Mouse (Mus musculus): ENCODE results near the gene Lipk.
A peak's percentile ranks its signal among the peaks of the same experiment; 100 is the strongest.

Gene Lipk

DNA sequence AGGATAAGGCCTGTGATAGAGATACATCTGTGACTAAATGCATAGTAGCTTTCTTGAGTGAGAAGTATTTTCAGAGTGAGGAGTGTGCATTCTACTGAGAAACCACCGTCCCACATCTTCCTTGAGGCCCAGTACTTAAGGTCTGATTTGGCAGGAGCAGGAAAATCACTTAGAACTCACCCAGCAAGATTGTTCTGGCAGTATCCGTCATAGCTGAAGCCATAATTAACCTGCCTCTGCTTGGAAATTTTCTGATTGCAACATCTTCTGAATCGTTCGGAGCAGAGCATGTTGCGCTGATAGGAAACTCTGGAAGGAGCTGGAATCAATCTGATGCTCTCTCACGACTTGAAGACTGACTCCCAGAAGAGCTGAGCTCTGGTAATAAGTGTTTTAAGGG, at the start of gene Lipk:
Gene Lipk, plus strand, starts transcription at position 289 of the 400 bp plus-strand sequence.
- no peak for DNase-seq (ENCODE audit: low spot score)

DNA sequence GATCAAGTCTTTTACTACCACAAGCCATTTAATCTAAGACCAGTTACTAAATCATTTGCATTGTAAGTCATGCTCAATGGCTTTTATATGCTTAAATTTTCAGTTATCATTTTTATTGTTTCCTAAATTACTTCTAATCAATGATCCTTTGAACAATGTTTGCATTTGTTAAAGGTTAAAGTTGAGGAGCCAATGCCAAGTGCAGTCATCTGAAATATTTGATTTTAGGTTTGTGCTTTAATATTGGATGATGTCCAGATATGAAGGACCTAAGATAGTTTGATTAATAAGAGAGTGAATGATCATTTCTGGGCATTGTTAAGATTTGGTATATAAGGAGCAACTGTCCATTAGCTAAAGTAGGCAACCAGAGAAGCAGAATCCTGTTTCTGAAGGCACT, 47.2 kb upstream of the Lipk start, which contains the start of gene Lipf:
Gene Lipf, plus strand, starts transcription at position 301 of the 400 bp plus-strand sequence.
- no peak for DNase-seq (ENCODE audit: low spot score)

DNA sequence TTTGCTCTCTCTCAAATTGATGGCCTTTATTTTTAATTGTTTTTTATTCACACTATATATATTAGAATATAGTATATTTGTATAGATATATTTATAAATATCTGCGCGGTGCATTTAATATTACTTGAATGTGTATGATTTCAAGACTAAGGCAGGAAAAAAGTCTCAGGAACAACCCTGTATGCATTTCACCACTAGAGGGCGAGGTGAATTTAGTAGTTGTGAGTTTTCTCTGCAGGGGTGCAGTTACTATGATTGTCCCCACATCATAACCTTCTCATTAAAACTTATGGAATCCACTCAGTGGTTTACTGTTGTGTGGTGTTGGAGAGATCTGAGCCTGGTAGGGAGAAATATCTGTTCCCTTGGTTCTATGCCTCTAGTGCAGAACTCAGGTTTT, 29.1 kb upstream of the Lipk start:
- peak; percentile 7 for DNase-seq (ENCODE audit: low spot score)

DNA sequence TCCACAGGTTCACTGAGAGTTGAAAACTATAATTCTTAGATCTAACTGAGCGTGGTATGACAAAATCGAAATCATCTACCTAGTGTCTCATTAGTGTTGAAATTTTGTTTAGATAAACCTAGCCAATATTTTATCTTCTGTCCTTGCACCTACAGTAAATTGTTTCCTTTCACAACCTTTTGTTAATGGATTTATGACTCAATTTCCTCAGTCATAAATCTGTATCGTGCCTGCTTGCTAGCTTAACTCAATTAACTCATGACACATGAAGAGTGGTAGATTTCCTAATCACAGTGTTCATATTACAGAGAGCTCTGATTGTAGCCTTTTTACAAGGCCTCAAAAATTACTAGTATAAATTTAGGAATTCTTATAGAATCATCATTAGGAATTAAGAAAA, 25.0 kb upstream of the Lipk start:
- DNase-seq (ENCODE audit: low spot score), result no peak

DNA sequence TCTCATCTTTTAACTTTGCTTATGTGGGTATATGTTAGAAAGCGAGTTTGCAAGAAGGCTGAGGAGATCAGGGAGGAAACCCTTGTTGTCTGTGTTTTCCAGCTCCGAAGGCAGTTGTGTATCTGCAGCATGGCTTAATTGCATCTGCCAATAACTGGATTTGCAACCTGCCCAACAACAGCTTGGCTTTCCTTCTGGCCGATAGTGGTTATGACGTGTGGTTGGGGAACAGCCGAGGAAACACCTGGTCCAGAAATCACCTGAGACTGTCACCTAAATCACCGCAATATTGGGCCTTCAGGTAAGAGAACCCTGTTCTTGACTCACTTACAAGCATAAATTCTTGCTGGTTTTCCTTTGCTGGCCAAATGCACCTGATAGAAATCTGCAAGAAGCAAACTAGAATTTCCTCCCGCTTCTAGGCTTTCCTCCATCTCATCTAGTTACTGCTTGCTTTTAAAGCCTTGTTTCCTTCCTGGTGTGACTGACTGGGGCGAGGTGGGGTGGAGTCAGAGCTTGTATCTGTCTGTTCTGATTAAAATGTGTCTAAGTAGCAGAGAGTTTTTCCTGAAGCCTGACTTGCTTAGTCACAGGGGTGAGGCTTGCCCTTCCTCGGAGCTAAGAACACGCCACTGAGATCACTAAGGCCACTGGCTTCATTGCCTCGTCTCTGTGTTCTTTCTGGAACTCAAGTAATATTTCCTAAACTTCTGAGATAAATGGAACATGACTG, 13.5 kb downstream of the Lipk start:
- no peak for DNase-seq (ENCODE audit: low spot score)

DNA sequence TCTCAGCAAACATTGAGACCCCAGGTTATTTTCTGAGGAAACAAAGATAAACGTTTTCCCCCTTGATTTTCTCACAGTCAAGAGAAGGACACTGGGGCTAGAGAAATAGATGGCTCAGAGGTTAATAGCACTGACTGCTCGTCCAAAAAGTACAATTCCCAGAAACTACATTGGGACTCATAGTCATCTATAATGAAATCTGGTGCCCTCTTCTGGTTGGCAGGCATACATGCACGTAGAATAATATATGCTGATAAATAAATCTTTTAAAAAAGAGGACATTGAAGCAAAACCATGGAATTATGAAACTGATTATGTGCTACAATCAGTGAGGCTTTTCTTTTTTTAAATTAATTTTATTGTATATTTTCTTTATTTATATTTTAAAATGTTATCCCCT, 14.7 kb downstream of the Lipk start:
- DNase-seq (ENCODE audit: low spot score), result no peak

DNA sequence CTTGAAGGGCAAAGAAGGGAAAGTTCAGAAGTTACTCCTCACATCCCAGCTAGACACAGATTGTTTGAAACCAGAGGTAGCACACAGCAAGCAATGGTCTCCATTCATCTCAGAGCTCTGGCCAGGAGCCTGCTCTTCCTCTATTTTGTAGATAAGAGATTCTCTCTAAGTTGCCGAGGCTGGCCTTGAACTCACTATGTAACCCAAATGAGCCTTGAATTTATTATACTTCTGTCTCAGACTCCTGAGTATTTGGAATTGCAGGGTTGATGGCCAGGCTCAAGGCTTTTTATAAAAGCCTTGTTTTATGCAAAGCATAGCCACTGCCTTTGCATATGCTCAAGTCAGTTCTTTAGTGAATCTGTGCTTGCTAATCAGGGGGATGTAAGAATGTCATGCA, 31.6 kb downstream of the Lipk start:
- no peak for DNase-seq (ENCODE audit: low spot score)

DNA sequence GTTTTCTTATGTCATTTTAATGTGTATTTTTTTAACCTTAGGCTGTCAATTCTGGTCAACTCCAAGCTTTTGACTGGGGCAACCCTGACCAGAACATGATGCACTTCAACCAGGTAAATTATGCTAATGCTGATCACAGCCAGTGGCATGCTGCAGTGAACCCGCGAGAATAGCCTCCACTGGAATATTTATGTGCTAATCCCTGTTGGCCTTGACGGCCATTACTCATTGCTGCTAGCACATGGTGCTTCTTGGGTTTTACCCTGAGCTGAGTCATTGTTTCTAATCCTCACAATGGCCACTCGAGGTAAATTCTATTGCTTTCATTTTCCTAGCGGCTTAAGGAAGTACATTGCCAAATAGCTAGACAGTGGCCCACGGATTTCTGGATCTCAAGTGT, 34.9 kb downstream of the Lipk start:
- no peak for DNase-seq (ENCODE audit: low spot score)

DNA sequence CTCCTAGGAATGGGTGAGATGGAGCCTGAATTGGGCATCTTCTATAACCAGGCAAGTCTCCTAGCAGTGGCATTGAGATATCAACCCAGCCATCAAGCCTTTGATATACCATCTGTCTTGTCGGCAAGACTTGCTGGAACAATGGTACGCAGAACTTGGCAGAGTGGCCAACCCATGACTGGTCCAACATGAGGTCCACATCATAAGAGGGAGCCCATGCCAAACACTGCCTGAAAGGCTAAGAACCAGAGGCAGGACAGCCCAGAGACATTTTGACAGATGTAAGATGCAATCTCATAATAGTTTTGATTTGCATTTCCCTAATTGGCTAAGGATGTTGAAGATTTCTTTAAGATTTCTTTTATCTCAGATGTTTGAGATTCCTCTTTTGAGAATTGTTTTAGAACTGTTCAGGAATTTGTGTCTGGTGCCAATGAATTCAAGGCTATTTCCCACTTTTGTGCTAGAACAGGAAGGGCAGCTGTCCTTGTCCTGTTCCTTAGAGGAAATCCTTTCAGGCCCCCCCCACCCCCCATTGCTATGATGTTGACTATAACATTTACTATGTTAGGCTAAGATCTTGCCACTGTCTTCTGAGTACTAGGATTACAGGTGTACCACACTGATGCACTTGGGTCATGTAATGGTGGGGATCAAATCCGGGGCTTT, 41.4 kb downstream of the Lipk start:
- no peak for DNase-seq (ENCODE audit: low spot score)

DNA sequence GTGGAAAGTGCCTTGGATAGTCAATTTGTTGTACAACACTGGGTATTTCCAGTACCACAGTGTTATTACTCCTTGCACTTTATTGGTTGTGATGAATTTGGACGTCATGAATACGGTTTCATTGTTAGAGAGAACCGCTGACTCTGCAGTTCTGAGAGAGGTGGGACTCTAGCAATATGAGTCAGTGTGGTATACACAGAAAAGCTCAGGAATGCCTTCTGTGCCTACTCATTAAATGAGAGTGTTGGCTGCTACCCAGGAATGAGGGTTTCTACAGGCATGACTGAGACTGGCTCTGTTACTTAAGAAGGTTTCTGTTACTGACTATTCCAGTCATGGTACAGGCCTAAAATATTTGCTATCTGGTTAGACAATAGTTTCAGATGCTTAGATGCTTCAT, 43.4 kb downstream of the Lipk start:
- no peak for DNase-seq (ENCODE audit: low spot score)

DNA sequence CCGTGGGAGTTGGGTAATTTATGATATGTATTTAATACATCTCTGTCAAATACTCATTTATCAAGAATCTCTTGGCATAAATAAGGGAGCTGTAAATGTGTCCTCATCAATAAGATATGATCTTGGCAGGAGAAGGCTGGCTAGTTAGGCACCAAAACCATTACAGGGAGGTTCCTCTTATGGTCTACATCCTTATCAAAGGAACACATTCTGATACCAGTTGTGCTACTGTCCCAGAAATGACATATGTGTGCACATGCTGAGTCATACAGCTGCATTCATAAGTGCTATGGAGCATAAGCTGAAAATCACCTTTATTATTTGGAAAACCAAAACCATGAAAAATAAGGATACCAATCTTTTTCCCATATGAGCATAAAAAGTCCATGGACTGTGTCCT, 55.5 kb downstream of the Lipk start:
- no peak for DNase-seq (ENCODE audit: low spot score)

DNA sequence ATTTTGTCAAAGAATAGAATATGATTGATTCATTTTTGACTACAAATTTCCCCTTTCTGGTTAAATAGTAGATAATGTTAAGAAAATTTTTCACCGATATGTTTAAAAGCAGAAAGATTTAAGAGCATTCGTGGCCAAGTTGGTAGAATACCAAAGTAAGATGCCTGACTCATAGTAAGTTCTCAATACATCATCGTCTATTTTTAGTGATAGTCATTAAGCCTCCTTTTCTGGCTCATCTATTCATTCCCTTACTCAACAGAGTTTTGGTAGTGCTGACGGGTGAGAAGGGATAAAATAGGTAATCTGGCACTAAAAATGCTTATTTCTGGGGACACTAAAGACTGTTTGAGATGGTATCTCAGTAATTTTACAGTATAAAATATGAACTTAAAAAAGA, 56.0 kb downstream of the Lipk start:
- DNase-seq (ENCODE audit: low spot score), result no peak

DNA sequence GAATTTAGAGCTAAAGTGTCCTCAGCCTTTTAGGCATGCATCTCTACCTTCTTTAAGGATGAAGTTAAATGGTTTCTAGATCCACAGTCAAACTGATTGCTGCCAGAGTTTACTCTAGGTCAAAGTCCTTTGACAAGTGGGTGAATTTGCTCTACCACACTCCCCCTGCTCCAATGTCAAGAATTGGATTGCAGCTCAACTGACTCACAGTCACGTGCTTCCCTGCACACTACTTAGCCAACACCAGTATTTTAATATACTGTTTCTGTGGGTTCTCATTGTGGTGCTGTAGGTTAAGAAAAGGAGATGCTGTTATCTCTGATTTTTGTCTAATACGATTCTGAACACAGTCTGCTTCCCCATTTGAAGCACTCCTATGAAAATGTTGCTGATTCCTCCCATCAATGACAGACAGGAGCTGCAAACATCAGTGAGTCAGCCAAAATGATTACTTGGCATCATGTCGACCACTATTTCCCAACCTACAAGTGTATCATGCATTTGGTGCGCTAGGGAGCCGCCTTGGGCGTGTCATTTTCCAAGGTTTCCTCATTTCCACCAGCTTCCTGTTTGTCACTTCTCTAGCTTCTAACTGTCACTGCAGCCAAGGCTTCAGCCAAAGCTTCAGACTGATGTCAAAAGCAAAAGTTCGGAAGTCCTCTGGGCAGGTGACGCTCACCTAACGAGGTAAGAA, 58.8 kb downstream of the Lipk start, which contains the start of gene Lipn:
Gene Lipn, plus strand, starts transcription at position 580 of the 694 bp plus-strand sequence.
- no peak for DNase-seq (ENCODE audit: low spot score)

DNA sequence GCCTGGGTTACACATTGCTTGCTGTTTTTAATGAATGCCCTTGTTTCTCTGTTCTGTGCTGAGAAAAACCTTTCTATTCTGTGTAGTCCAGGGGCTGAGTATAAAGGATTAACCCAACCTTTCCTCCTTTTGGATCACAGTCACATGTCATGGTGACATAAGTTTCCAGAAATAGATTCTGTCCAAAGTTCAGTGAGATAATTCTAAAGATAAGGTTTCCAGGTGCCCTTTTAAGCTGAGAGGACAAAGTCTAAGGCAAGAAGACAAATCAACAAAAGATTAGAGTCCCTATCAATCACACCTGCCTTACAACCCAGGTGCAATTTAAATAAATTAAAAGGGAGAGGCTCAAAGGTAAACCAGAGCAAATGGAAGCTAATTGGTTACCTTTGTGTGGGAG, 66.1 kb downstream of the Lipk start:
- no peak for DNase-seq (ENCODE audit: low spot score)

DNA sequence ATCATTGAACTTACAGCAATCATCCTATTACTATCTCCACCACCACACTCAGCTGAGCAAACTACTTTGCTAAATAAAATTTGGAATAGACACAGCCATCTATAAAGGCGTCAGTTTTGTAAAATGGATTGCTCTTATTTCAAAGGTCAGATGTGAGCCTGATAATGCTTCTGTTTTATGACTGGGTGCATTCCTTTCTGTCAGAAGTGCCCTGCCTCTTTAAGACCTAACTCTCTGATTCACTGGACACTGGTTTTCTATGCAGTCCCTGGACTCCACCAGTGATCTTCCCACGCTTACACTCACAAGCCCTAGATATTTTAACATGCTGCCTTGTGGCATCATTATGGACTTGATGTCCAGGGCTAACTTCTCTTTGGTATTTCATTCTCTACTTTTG, 70.0 kb downstream of the Lipk start:
- DNase-seq (ENCODE audit: low spot score), result no peak

DNA sequence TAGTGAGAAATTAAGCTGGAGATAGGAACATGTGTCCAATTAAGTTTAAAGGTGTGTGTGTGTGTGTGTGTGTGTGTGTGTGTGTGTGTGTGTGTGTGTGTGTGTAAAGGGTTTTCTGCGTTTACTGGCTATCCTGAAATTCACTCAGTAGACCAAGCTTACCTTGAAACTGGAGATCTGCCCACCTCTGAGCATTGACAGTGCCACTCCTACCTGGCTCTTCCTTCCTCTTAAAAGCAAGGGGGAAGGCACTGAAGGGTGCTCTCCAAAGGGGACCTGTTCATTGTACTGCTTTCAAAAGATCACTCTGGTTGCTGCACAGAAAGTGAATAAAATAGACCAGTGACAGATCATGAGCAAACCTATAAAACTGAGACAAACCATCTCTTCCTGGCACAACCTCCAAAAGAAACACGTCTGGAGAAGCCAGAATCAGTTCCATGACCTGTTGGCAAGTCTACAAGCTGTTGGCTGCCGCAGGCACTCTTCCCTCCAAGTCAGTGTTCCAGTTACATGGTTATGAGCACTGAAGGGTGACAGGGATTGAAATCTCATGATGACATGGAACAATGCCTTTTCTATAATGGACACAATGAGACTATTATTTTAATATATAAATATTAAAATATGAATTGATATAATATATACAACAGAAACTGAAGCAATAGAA, 81.1 kb downstream of the Lipk start:
- no peak for DNase-seq (ENCODE audit: low spot score)

DNA sequence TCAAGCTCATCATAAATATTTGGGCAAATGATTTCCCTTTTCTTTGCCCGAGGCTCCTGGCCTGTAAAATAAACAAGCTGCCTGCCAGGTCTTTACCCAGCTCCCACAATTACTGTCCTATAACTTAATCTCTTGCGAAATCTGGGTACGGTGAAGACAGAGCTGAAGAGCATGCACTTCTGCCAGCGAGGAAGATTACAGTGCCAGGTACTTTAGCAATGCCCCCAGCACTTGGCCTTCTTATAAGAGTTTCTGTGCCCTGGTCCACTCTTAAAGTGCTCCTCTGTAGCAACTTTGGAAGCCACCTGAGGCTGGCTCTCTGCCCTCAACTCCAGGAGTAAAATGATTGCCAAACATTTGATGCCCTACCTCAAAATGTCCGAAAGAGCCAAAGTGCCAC, 87.3 kb downstream of the Lipk start:
- no peak for DNase-seq (ENCODE audit: low spot score)

DNA sequence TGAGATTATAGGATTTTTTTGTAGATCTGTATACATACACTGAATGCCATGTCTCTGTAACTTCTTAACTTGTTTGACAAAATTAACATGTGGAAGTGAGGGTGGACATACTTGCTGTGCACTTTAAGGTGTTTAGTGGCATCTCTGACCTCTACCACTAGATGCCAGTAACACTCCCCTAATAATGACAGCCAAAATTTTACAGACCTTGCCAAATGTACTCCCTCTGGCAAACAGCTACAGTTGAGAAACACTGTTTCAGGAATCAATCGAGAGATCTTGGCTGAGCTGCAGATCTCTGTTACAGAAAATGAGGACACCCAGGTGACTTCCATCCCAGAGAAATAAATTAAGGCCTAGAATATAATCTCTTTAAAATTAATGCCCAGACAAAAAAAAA, 88.1 kb downstream of the Lipk start:
- DNase-seq (ENCODE audit: low spot score), result no peak

Data from layer of hippocampus, adult 9-10 months (tissue).